Mouse (Mus musculus) embryonic facial prominence, embryonic 11.5 days (tissue): ENCODE measurements at regions not wholly inside any gene's neighbourhood (a gene's known extent, or its start where the extent isn't known, plus 50 kb on each side); places are given as distances from the start of the nearest gene placed in this dataset.

Experiments
- ATAC-seq: fragments of 200-750 bp; cut with Nextera tagmentation; replicated peaks from 2 replicates; pipeline ENCODE4 v1.8.0; 2017; ENCODE audit warnings: low read depth; ENCODE audit not compliant: insufficient number of reproducible peaks, low FRiP score, low TSS enrichment
- DNase-seq: peaks from one replicate; pipeline ENCODE4 v3.0.0-alpha.2; 2015; ENCODE audit warnings: low spot score
- H3K27ac ChIP-seq: fragments of 300-500 bp; sonication (generic); replicated peaks from 2 replicates; pipeline ENCODE4 v1.5.1; 2014; ENCODE audit warnings: mild to moderate bottlenecking, low read depth, low read length, control low read depth
- H3K27me3 ChIP-seq: fragments of 300-500 bp; sonication (generic); 2 replicates; pipeline ENCODE4 v1.6.1; 2014; ENCODE audit warnings: mild to moderate bottlenecking, low read length, moderate library complexity, mixed read lengths; ENCODE audit not compliant: control insufficient read depth, insufficient read depth
- H3K36me3 ChIP-seq: fragments of 300-500 bp; sonication (generic); replicated peaks from 2 replicates; pipeline ENCODE4 v1.6.1; 2014; ENCODE audit warnings: low read depth, mild to moderate bottlenecking, low read length, moderate library complexity, mixed read lengths; ENCODE audit not compliant: control insufficient read depth, insufficient read depth
- H3K4me1 ChIP-seq: fragments of 300-500 bp; sonication (generic); 2 replicates; pipeline ENCODE4 v1.6.1; 2014; ENCODE audit warnings: low read length, mixed read lengths; ENCODE audit not compliant: control insufficient read depth, insufficient read depth
- H3K4me2 ChIP-seq: fragments of 300-500 bp; sonication (generic); 2 replicates; pipeline ENCODE4 v1.6.1; 2014; ENCODE audit warnings: low read depth, mild to moderate bottlenecking, control low read depth, low read length, moderate library complexity
- H3K4me3 ChIP-seq: fragments of 300-500 bp; sonication (generic); 2 replicates; pipeline ENCODE4 v1.5.1; 2014; ENCODE audit warnings: low read depth, low read length, control low read depth
- H3K9ac ChIP-seq: fragments of 300-500 bp; sonication (generic); replicated peaks from 2 replicates; pipeline ENCODE4 v1.6.1; 2014; ENCODE audit warnings: mild to moderate bottlenecking, control low read depth, low read length
- H3K9me3 ChIP-seq: fragments of 300-500 bp; sonication (generic); replicated peaks from 2 replicates; pipeline ENCODE4 v1.6.1; 2016; ENCODE audit warnings: mild to moderate bottlenecking, low read length, inconsistent platforms, mixed read lengths; ENCODE audit not compliant: control insufficient read depth
- WGBS: fragments of 180-500 bp; shearing (Covaris S2); extraction: QIAGEN DNeasy Blood & Tissue Kit; methylation state at CpG from one replicate; pipeline ENCODE4 v1.1.7; 2014; 5-methylcytosine and 5-hydroxymethylcytosine counted together

GRCm38 (mm10) chr9:52591188-52591587 lies 88.4 kb downstream of the AI593442 start:
- H3K4me2 ChIP-seq, result no peak overlapping the region
- no peaks in the 10 kb centered on the region for H3K9me3 ChIP-seq
- H3K27ac ChIP-seq, result no peak overlapping the region
- no peak overlapping the region for H3K9ac ChIP-seq
- no peaks in the 10 kb centered on the region for H3K27me3 ChIP-seq
- no peak for ATAC-seq
- no peaks in the 10 kb centered on the region for H3K4me1 ChIP-seq
- no peak overlapping the region for H3K4me3 ChIP-seq
- 73% methylated on average over 3 of the region's 3 CpGs for whole genome bisulfite sequencing
- H3K36me3 ChIP-seq, result no peaks in the 10 kb centered on the region
- DNase-seq, result no peak

- H3K9ac ChIP-seq, result no peak overlapping the region
- H3K4me3 ChIP-seq, result no peak overlapping the region
- DNase-seq (no peak), ATAC-seq (no peak)
- H3K9me3 ChIP-seq, result no peaks in the 10 kb centered on the region
- H3K27me3 ChIP-seq, result no peaks in the 10 kb centered on the region
- 83% methylated on average over 4 of the region's 4 CpGs for WGBS
- H3K27ac ChIP-seq, result no peak overlapping the region
- H3K4me2 ChIP-seq, result no peak overlapping the region
- no peaks in the 10 kb centered on the region for H3K4me1 ChIP-seq
- no peaks in the 10 kb centered on the region for H3K36me3 ChIP-seq
Observed at GRCm38 (mm10) chr9:52574066-52574465, 105.5 kb downstream of the AI593442 start.

- Histone ChIP-seq H3K4me3 (no peak overlapping the region), H3K9me3 (no peaks in the 10 kb centered on the region), H3K9ac (no peak overlapping the region), H3K36me3 (no peaks in the 10 kb centered on the region), H3K27ac (no peak overlapping the region), H3K4me2 (no peak overlapping the region), H3K27me3 (no peaks in the 10 kb centered on the region), H3K4me1 (no peaks in the 10 kb centered on the region)
- no peak for ATAC-seq
- DNase-seq, result no peak
- WGBS, result 50% methylated on average over 2 of the region's 2 CpGs
Observed at GRCm38 (mm10) chr9:52551577-52552281, 127.9 kb downstream of the AI593442 start.

GRCm38 (mm10) chr9:52546071-52546470 lies 133.5 kb downstream of the AI593442 start:
- Histone ChIP-seq H3K9me3 (no peaks in the 10 kb centered on the region), H3K27me3 (no peaks in the 10 kb centered on the region), H3K27ac (no peak overlapping the region), H3K4me2 (no peak overlapping the region), H3K4me1 (no peaks in the 10 kb centered on the region), H3K9ac (no peak overlapping the region), H3K36me3 (no peaks in the 10 kb centered on the region), H3K4me3 (no peak overlapping the region)
- DNase-seq (no peak), ATAC-seq (no peak)
- 64% methylated on average over 2 of the region's 2 CpGs for WGBS

GRCm38 (mm10) chr9:52539086-52539485 lies 140.5 kb downstream of the AI593442 start:
- Histone ChIP-seq H3K27ac (no peak overlapping the region), H3K4me1 (no peaks in the 10 kb centered on the region), H3K9me3 (no peaks in the 10 kb centered on the region), H3K36me3 (no peaks in the 10 kb centered on the region), H3K4me2 (no peak overlapping the region), H3K9ac (no peak overlapping the region), H3K4me3 (no peak overlapping the region), H3K27me3 (no peaks in the 10 kb centered on the region)
- 85% methylated on average over 3 of the region's 3 CpGs for WGBS
- ATAC-seq (no peak), DNase-seq (no peak)

GRCm38 (mm10) chr9:52529444-52529915 lies 150.1 kb downstream of the AI593442 start:
- no peak overlapping the region for H3K9ac ChIP-seq
- H3K36me3 ChIP-seq, result no peaks in the 10 kb centered on the region
- H3K27ac ChIP-seq, result no peak overlapping the region
- no peak overlapping the region for H3K4me2 ChIP-seq
- DNase-seq, result no peak
- WGBS, result 74% methylated on average over 6 of the region's 6 CpGs
- no peaks in the 10 kb centered on the region for H3K9me3 ChIP-seq
- H3K27me3 ChIP-seq, result no peaks in the 10 kb centered on the region
- H3K4me1 ChIP-seq, result no peaks in the 10 kb centered on the region
- ATAC-seq, result no peak
- H3K4me3 ChIP-seq, result no peak overlapping the region

- Histone ChIP-seq H3K36me3 (no peaks in the 10 kb centered on the region), H3K9ac (no peak overlapping the region), H3K4me3 (no peak overlapping the region), H3K4me2 (no peak overlapping the region), H3K9me3 (no peaks in the 10 kb centered on the region), H3K4me1 (no peaks in the 10 kb centered on the region), H3K27ac (no peak overlapping the region), H3K27me3 (no peaks in the 10 kb centered on the region)
- DNase-seq (no peak), ATAC-seq (no peak)
- 70% methylated on average over 3 of the region's 3 CpGs for WGBS
Observed at GRCm38 (mm10) chr9:52500487-52500886, 179.1 kb downstream of the AI593442 start.

- no peak overlapping the region for H3K4me3 ChIP-seq
- no peaks in the 10 kb centered on the region for H3K27me3 ChIP-seq
- H3K4me1 ChIP-seq, result no peaks in the 10 kb centered on the region; the same call in 1 of the 2 replicates
- no peak overlapping the region for H3K27ac ChIP-seq
- WGBS, result 52% methylated on average over 8 of the region's 8 CpGs
- ATAC-seq (no peak), DNase-seq (peak; percentile 63)
- H3K9me3 ChIP-seq, result no peaks in the 10 kb centered on the region
- no peak overlapping the region for H3K9ac ChIP-seq
- H3K36me3 ChIP-seq, result no peaks in the 10 kb centered on the region
- no peak overlapping the region for H3K4me2 ChIP-seq
Observed at GRCm38 (mm10) chr9:52495483-52496270, 183.9 kb downstream of the AI593442 start.
